Mouse (Mus musculus): ENCODE results near the gene Zfp827. TPM values are rescaled to one million over a fixed set of nuclear protein-coding genes. Genes with fewer than 3 reads are reported as not detected.

Zfp827 gene
- total RNA-seq (2021): 10 to 100 TPM; 32.3 to 33.5 TPM
- long read RNA-seq, experiment 1, partial matches to known transcripts: 3 of 21 reads
- long read RNA-seq, experiment 1, other reads (novel, unspliced or antisense): 18 of 21 reads
- long read RNA-seq, experiment 2, full-length matches to known transcripts: 2 of 24 reads
- long read RNA-seq, experiment 2, partial matches to known transcripts: 3 of 24 reads
- long read RNA-seq, experiment 2, other reads (novel, unspliced or antisense): 19 of 24 reads

GRCm38 (mm10) chr8:79027977-79028487, at the start of gene Zfp827:
TSS of gene Zfp827 (plus strand) at chr8:79028437.
- no peak for TF ChIP-seq CTCF (conservative IDR thresholded peaks at IDR 0.05)
- peak within 1 kb of the TSS; percentile 97 for H3K27ac ChIP-seq
- peak within 1 kb of the TSS; percentile 93 for H3K4me3 ChIP-seq
- peak; percentile 56 to 74 for DNase-seq (ENCODE audit: low spot score in 2 of 2)

GRCm38 (mm10) chr8:79004341-79004740, 23.9 kb upstream of the Zfp827 start:
- Histone ChIP-seq H3K4me3 (no peak overlapping the region), H3K27ac (no peak overlapping the region)
- DNase-seq (ENCODE audit: low spot score in 2 of 2): peak; percentile 17 to 72
- no peak for TF ChIP-seq CTCF (conservative IDR thresholded peaks at IDR 0.05)

DNA sequence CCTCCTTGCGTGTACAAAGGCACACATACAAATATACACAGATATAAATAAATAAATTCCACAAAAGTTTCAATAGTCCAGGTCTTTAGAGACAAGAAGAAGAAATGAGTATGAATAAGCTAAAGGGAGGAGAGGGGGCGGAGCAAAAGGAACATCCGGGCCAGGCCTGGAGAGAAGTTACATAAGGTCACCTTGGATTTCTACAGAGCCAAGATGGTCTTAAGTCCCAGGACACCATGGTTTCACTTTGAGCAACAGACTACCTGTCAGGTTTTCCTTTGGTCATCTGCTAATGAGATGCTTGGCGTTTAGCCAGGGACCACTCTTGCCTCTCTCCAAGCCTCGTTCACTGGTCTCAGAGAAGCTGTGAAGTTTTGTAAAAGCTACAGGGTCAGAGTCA, 13.2 kb upstream of the Zfp827 start:
- DNase-seq (ENCODE audit: low spot score in 2 of 2): no peak
- no peak for TF ChIP-seq CTCF (conservative IDR thresholded peaks at IDR 0.05)
- Histone ChIP-seq H3K27ac (no peak overlapping the region), H3K4me3 (no peak overlapping the region)

- Histone ChIP-seq H3K27ac (no peak overlapping the region), H3K4me3 (no peak overlapping the region)
- DNase-seq (ENCODE audit: low spot score in 2 of 2): no peak
- TF ChIP-seq CTCF (conservative IDR thresholded peaks at IDR 0.05): no peak
Measured at GRCm38 (mm10) chr8:79016076-79016475, 12.2 kb upstream of the Zfp827 start.

DNA sequence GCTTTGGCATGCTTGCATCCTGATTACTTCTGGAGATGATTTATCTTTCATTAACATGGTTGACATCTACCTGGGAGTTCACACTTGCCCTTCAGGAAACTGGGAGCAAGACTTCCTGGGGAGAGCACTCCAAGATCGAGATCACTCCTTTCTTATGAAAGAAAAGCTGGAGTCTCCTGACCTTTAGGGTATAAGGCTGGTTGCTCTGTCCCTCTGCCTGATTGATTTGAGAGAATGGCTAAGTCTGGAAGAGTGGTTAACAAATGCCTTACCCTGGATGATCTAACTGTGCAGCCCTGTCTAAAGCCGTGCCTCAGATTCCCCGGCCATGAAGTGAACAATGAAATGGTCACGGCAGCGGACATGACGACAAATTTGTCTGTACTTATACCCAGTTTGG, 11.7 kb upstream of the Zfp827 start:
- H3K4me3 ChIP-seq: no peak overlapping the region
- no peak for TF ChIP-seq CTCF (conservative IDR thresholded peaks at IDR 0.05)
- DNase-seq (ENCODE audit: low spot score in 2 of 2): no peak
- H3K27ac ChIP-seq: no peak overlapping the region

DNA sequence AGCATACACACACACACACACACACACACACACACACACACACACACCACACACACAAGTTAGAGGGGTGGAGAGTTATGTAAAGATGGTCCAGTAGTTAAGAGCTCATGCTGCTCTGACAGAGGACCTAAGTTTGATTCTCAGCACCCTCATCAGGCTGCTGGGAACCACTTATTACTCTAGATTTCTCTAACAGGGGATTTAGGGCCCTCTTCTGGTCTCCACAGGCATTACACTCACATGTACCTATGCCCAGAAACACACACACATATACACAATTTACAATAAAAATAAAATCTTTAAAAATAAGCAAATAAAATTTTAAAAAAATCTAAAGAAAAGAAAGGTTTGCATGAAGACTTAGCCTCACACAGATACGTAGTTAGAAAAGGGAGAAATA, 4.3 kb upstream of the Zfp827 start:
- no peak for DNase-seq (ENCODE audit: low spot score in 2 of 2)
- no peak overlapping the region for H3K4me3 ChIP-seq
- TF ChIP-seq CTCF (conservative IDR thresholded peaks at IDR 0.05): peak; percentile 31
- H3K27ac ChIP-seq: no peak overlapping the region

DNA sequence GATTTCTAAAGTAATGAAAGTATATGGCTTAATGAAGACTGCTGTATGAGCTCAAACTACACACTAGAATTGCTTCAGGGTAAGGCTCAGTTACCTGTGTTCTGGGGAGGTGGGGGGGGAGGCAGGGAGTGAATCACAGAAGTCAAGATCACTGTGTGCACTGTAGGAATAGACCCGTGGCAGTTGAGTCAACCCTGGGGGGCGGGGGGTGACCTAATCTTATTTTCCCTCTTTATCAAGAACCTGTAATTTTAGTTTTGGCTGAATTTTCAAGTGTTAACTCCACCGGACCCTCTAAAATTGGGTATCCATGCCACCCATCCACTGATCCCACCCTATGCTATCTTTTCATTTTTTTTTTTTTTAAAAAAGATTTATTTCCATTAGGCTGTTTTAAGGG, 918 bp upstream of the Zfp827 start:
- DNase-seq (ENCODE audit: low spot score in 2 of 2): no peak
- Histone ChIP-seq H3K4me3 (no peak overlapping the region), H3K27ac (no peak overlapping the region)
- no peak for TF ChIP-seq CTCF (conservative IDR thresholded peaks at IDR 0.05)

DNA sequence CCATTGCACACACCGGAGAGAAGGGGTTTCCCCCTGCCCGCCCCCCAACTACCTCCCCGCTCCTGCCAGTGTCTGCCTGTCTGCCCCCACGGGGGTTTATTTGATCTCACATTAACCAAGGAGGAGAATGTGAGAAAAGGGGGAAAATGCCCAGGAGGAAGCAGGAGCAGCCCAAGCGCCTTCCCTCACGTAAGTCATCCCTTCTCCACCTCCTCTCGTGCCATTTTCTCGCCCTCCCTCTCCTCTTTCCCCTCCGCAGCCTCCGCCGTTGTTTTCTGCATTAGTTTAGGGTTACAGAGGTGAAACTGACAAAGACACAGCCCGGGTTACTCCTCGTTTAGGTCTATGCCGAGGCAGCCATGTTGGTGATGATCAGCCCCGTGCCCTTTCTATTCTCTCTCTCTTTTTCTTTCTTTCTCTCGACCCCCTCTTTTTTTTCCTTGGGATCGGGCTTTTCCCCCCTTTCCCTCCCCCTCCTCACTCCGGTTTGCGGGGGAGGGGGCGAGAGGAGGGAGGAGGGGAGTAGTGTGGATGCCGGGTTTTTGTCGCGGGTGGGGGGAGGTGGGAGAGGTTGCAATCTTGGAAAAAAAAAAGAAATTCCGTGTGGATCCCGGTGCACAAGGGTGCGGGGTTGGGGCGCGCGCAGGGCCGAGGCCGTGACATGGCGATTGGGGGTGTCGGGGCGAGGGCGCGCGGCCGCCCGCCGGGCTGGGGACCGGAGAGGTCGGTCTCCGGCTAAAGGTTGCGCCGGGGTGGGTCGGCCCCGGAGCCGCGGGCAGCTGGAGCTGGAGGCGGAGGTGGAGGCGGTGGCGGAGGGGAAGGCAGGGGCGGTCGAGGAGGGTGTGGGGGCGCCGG, 531 bp downstream of the Zfp827 start:
- H3K27ac ChIP-seq: peak overlapping the region; percentile 97
- DNase-seq (ENCODE audit: low spot score in 2 of 2): peak; percentile 19 to 23
- no peak for TF ChIP-seq CTCF (conservative IDR thresholded peaks at IDR 0.05)
- peak overlapping the region; percentile 93 for H3K4me3 ChIP-seq

GRCm38 (mm10) chr8:79029396-79030325, 1.4 kb downstream of the Zfp827 start:
- no peak for TF ChIP-seq CTCF (conservative IDR thresholded peaks at IDR 0.05)
- Histone ChIP-seq H3K27ac (peak overlapping the region; percentile 97), H3K4me3 (peak overlapping the region; percentile 93)
- peak; percentile 32 to 49 for DNase-seq (ENCODE audit: low spot score in 2 of 2)

DNA sequence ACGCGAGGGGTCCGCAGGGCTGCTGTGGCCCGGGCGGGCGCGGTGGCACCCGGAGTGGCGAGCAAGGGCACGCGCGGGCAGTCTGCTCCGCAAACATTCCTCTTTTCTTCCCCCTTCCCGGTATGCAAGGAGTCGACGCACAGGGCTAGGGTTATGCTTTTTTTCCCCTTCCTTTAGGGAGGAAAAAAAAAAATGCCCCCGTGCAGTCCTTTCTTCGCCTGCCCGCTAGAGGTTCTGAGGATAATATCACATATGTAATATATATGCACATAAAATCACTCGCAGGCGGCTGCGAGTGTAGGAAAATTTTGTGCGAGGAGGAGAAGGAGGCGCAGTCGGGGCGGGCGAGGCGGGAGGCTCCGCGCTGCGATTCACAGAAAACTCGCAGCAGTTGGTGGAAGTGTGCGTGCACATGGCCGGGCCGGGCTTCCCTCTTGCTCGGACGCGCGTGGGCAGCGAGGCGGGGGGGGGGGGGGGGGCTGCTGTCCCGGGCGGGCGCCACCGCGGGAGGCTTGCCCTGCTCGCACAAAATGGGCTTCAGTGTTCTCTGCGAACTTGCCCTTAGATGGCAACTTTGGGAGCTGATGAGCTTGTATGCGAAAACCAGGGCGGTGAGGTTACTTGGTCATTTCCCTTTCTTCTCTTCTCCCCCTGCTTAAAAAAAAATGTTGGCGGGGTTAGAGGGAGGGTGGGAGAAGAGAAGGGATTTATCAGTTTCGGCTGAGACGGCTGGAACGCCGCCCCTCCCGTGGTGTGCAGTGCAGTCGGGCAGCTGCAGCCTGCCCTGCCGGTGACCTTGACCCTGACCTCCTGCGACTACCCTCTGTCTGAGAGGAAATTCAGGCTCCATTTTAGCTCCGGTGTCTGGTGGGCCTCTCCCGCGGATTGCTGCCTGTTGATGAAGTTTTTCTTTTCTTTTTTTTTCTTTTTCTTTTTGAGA, 2.4 kb downstream of the Zfp827 start:
- H3K27ac ChIP-seq: peak overlapping the region; percentile 97
- peak; percentile 29 to 50 for DNase-seq (ENCODE audit: low spot score in 2 of 2)
- peak overlapping the region; percentile 93 for H3K4me3 ChIP-seq
- peak; percentile 36 for TF ChIP-seq CTCF (conservative IDR thresholded peaks at IDR 0.05)

- Histone ChIP-seq H3K4me3 (no peak overlapping the region), H3K27ac (no peak overlapping the region)
- no peak for DNase-seq (ENCODE audit: low spot score in 2 of 2)
- no peak for TF ChIP-seq CTCF (conservative IDR thresholded peaks at IDR 0.05)
Measured at GRCm38 (mm10) chr8:79037532-79037931, 9.3 kb downstream of the Zfp827 start.

Data from layer of hippocampus, adult 2 months (tissue).